In the genomic region with DNA sequence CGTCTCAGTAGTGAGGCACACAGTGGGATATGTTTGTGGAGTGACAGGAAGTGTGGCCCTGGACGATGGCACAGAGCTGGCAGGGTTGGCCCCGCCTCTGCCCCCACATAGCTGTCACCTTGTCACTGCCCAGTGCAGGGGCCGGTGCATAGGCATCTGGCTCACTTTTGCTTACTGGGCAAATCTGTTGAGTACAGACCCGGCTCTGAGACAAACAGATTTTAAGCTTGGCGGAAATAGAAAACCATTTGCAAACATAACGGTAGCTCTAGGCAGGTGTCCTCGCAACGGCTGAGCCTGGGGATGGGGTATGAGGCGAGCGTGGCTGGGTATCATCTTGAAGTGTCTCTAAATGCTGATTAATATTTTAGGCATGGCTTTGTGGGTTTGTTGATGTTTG, we compare ENCODE assay signal across 9 mouse cellular contexts.
A peak's percentile ranks its signal among the peaks of the same experiment; 100 is the strongest.
DNase-seq lines count a peak whose midpoint lies in the region; ATAC-seq and TF ChIP-seq lines count a peak whose summit lies in the region.
"Had no signal": no experiment of that assay in that cellular context is flagged by ENCODE, and none has a peak within 500 bp of the region (broad histone marks: within the 10 kb centered on the region; RNA-seq: fewer than 3 reads in every experiment).

No protein-coding gene starts in this region.

- H3K4me1 ChIP-seq in thymus, adult 2 months (replicated peaks; ENCODE audit: control insufficient read depth, insufficient read depth, low read length), result peaks cover 59% of the 10 kb centered on the region
- peaks cover 97% of the 10 kb centered on the region for H3K4me1 ChIP-seq in hindbrain, embryonic 10.5 days (replicated peaks)
- peaks cover 99% of the 10 kb centered on the region for H3K4me1 ChIP-seq in midbrain, embryonic 10.5 days

- no peaks in the 10 kb centered on the region for H3K27me3 ChIP-seq in thymus, adult 2 months (ENCODE audit: control insufficient read depth, insufficient read depth, low read length)
- peaks cover 100% of the 10 kb centered on the region for H3K27me3 ChIP-seq in hindbrain, embryonic 10.5 days (ENCODE audit: insufficient read depth, poor library complexity, severe bottlenecking)
- H3K27me3 ChIP-seq in midbrain, embryonic 10.5 days (ENCODE audit: low read depth, poor library complexity, severe bottlenecking), result peaks cover 96% of the 10 kb centered on the region

- no peaks in the 10 kb centered on the region for H3K36me3 ChIP-seq in thymus, adult 2 months (ENCODE audit: control insufficient read depth, insufficient read depth, low read length)
- H3K36me3 ChIP-seq in hindbrain, embryonic 10.5 days, result no peaks in the 10 kb centered on the region
- no peaks in the 10 kb centered on the region for H3K36me3 ChIP-seq in midbrain, embryonic 10.5 days

- peak overlapping the region; percentile 74 for H3K27ac ChIP-seq in thymus, adult 2 months (ENCODE audit: control insufficient read depth, insufficient read depth, low read length)
- H3K27ac ChIP-seq in hindbrain, embryonic 10.5 days, result peak overlapping the region; percentile 71
- H3K27ac ChIP-seq in midbrain, embryonic 10.5 days (replicated peaks), result peak overlapping the region; percentile 84

- no peaks in the 10 kb centered on the region for H3K9me3 ChIP-seq in hindbrain, embryonic 10.5 days
- no peaks in the 10 kb centered on the region for H3K9me3 ChIP-seq in midbrain, embryonic 10.5 days (replicated peaks)

- TF ChIP-seq POLR2A in thymus, adult 2 months (IDR thresholded peaks at IDR 0.05; ENCODE audit: control insufficient read depth, extremely low read depth, insufficient read depth, low read length, poor library complexity), result no peak

- WGBS in thymus, adult 2 months, result 36% methylated on average over 11 of the region's 11 CpGs
- WGBS in hindbrain, embryonic 10.5 days, result 39% methylated on average over 11 of the region's 11 CpGs
- 49% methylated on average over 11 of the region's 11 CpGs for WGBS in midbrain, embryonic 10.5 days

- no peak for ATAC-seq in granulocyte monocyte progenitor cell, adult 5-6 weeks (replicated peaks; ENCODE audit: poor library complexity, severe bottlenecking)
- ATAC-seq: inflammation-experienced regulatory T-cells, adult 6 months had no signal

- H3K4me3 ChIP-seq in thymus, adult 2 months (ENCODE audit: control insufficient read depth, insufficient read depth, low read length), result no peak overlapping the region
- H3K4me3 ChIP-seq in hindbrain, embryonic 10.5 days, result no peak overlapping the region
- no peak overlapping the region for H3K4me3 ChIP-seq in midbrain, embryonic 10.5 days

- TF ChIP-seq CTCF in thymus, adult 2 months (IDR thresholded peaks at IDR 0.05; ENCODE audit: borderline replicate concordance, control insufficient read depth, extremely low read depth, insufficient read depth, low read length, poor library complexity), result 0 out of 2 replicates have a peak, but pooled peaks have one; percentile 2

- DNase-seq in thymus, adult 2 months, result no peak
- no peak for DNase-seq in thymus, postnatal 4 days
- DNase-seq in hindbrain, embryonic 10.5 days (ENCODE audit: low spot score), result no peak
- DNase-seq in midbrain, embryonic 10.5 days (ENCODE audit: low spot score), result no peak
- no peak for DNase-seq in lung, postnatal 4 days
- DNase-seq in gastrocnemius, postnatal 10 days, result no peak
- DNase-seq: lung, postnatal 36 days had no signal
